Mouse (Mus musculus) limb, embryonic 11.5 days (tissue): ENCODE data around the gene 4931406C07Rik. TPM values are rescaled to one million over a fixed set of nuclear protein-coding genes. Genes with fewer than 3 reads are reported as not detected.

Experiments used
- ATAC-seq: fragments of 200-750 bp; cut with Nextera tagmentation; 2 replicates; pipeline ENCODE4 v1.8.0; 2017; ENCODE audit warnings: low read depth; ENCODE audit not compliant: insufficient number of reproducible peaks, low FRiP score, low TSS enrichment
- DNase-seq: peaks from one replicate; pipeline ENCODE4 v3.0.0-alpha.2; 2015; ENCODE audit warnings: low spot score
- H3K27ac ChIP-seq: fragments of 300-500 bp; sonication (generic); replicated peaks from 2 replicates; pipeline ENCODE4 v1.5.1; 2014; ENCODE audit warnings: low read depth, mild to moderate bottlenecking, low read length
- H3K27me3 ChIP-seq: fragments of 300-500 bp; sonication (generic); 2 replicates; pipeline ENCODE4 v1.6.1; 2014; ENCODE audit warnings: mild to moderate bottlenecking, low read length, mixed read lengths; ENCODE audit not compliant: control insufficient read depth, insufficient read depth
- H3K36me3 ChIP-seq: fragments of 300-500 bp; sonication (generic); 2 replicates; pipeline ENCODE4 v1.6.1; 2014; ENCODE audit warnings: mild to moderate bottlenecking, low read length, moderate library complexity, mixed read lengths; ENCODE audit not compliant: control insufficient read depth, insufficient read depth
- H3K4me1 ChIP-seq: fragments of 300-500 bp; sonication (generic); 2 replicates; pipeline ENCODE4 v1.6.1; 2014; ENCODE audit warnings: low read length, mixed read lengths; ENCODE audit not compliant: control insufficient read depth, insufficient read depth
- H3K4me2 ChIP-seq: fragments of 300-500 bp; sonication (generic); 2 replicates; pipeline ENCODE4 v1.6.1; 2014; ENCODE audit warnings: low read depth, mild to moderate bottlenecking, moderate library complexity; ENCODE audit not compliant: severe bottlenecking
- H3K4me3 ChIP-seq: fragments of 300-500 bp; sonication (generic); 2 replicates; pipeline ENCODE4 v1.5.1; 2014; ENCODE audit warnings: low read depth, low read length
- H3K9ac ChIP-seq: fragments of 300-500 bp; sonication (generic); 2 replicates; pipeline ENCODE4 v1.6.1; 2014; ENCODE audit warnings: mild to moderate bottlenecking, low read length
- H3K9me3 ChIP-seq: fragments of 300-500 bp; sonication (generic); 2 replicates; pipeline ENCODE4 v1.6.1; 2016; ENCODE audit warnings: low read length; ENCODE audit not compliant: control insufficient read depth
- WGBS: fragments of 180-500 bp; shearing (Covaris S2); extraction: QIAGEN DNeasy Blood & Tissue Kit; methylation state at CpG from one replicate; pipeline ENCODE4 v1.1.7; 2014; 5-methylcytosine and 5-hydroxymethylcytosine counted together
- polyA plus RNA-seq: library from polyadenylated mRNA; unstranded; fragments of >200 nt; fragmentation: Nextera tagmentation; extraction: Ambion mirVana; gene quantifications from 2 replicates; pipeline ENCODE4 v1.2.1, GENCODE M21; 2014

Gene 4931406C07Rik
- polyA plus RNA-seq, 1 experiment from 2014 or later: 6.6 TPM

GRCm38 (mm10) chr9:15279649-15280490 is 26.4 kb downstream of the 4931406C07Rik start, which contains the start of gene Med17:
Gene Med17, minus strand, starts transcription at chr9:15279931.
- DNase-seq (peak; percentile 96), ATAC-seq (peak; percentile 95)
- Histone ChIP-seq H3K9ac (peak within 1 kb of the TSS; percentile 91), H3K27ac (peak within 1 kb of the TSS; percentile 73), H3K4me1 (peaks cover 5% of the 10 kb centered on the region; the same call in 1 of the 2 replicates), H3K4me3 (peak within 1 kb of the TSS; percentile 97), H3K4me2 (peak within 1 kb of the TSS; percentile 78), H3K27me3 (no peaks in the 10 kb centered on the region), H3K36me3 (peaks cover 6% of the 10 kb centered on the region; the same call in 1 of the 2 replicates), H3K9me3 (no peaks in the 10 kb centered on the region)
- WGBS: 1% methylated on average over 57 of the region's 57 CpGs

- WGBS: 8% methylated on average over 19 of the region's 19 CpGs
- peak overlapping the region; percentile 91 for H3K9ac ChIP-seq
- H3K27me3 ChIP-seq: no peaks in the 10 kb centered on the region
- H3K4me1 ChIP-seq: peaks cover 5% of the 10 kb centered on the region; the same call in 1 of the 2 replicates
- H3K27ac ChIP-seq: peak overlapping the region; percentile 73
- DNase-seq (no peak), ATAC-seq (no peak; the same call in 1 of the 2 replicates)
- peak overlapping the region; percentile 51 for H3K4me2 ChIP-seq
- peaks cover 6% of the 10 kb centered on the region; the same call in 1 of the 2 replicates for H3K36me3 ChIP-seq
- H3K4me3 ChIP-seq: peak overlapping the region; percentile 97
- H3K9me3 ChIP-seq: no peaks in the 10 kb centered on the region
Measured at GRCm38 (mm10) chr9:15279139-15279648, 27.1 kb downstream of the 4931406C07Rik start.

- DNase-seq (no peak), ATAC-seq (no peak)
- 92% methylated on average over 3 of the region's 3 CpGs for WGBS
- H3K36me3 ChIP-seq: peaks cover 11% of the 10 kb centered on the region; the same call in 1 of the 2 replicates
- no peak overlapping the region for H3K4me2 ChIP-seq
- H3K9me3 ChIP-seq: no peaks in the 10 kb centered on the region
- no peaks in the 10 kb centered on the region for H3K27me3 ChIP-seq
- H3K27ac ChIP-seq: no peak overlapping the region
- no peak overlapping the region for H3K9ac ChIP-seq
- H3K4me1 ChIP-seq: peaks cover 5% of the 10 kb centered on the region; the same call in 1 of the 2 replicates
- no peak overlapping the region; the same call in 1 of the 2 replicates for H3K4me3 ChIP-seq
Measured at GRCm38 (mm10) chr9:15278343-15278742, 27.9 kb downstream of the 4931406C07Rik start.

GRCm38 (mm10) chr9:15276855-15277254 is 29.4 kb downstream of the 4931406C07Rik start:
- Histone ChIP-seq H3K4me3 (no peak overlapping the region), H3K27ac (no peak overlapping the region), H3K9me3 (no peaks in the 10 kb centered on the region), H3K9ac (no peak overlapping the region), H3K4me2 (no peak overlapping the region), H3K27me3 (no peaks in the 10 kb centered on the region), H3K4me1 (peaks cover 5% of the 10 kb centered on the region; the same call in 1 of the 2 replicates), H3K36me3 (peaks cover 13% of the 10 kb centered on the region; the same call in 1 of the 2 replicates)
- no peak for DNase-seq
- ATAC-seq: no peak
- 94% methylated on average over 4 of the region's 4 CpGs for WGBS

GRCm38 (mm10) chr9:15273981-15274380 is 32.3 kb downstream of the 4931406C07Rik start:
- H3K36me3 ChIP-seq: peaks cover 19% of the 10 kb centered on the region; the same call in 1 of the 2 replicates
- ATAC-seq: no peak
- WGBS: 96% methylated on average over 2 of the region's 2 CpGs

GRCm38 (mm10) chr9:15263487-15263886 is 42.8 kb downstream of the 4931406C07Rik start:
- Histone ChIP-seq H3K27ac (no peak overlapping the region), H3K9ac (no peak overlapping the region), H3K36me3 (peaks cover 32% of the 10 kb centered on the region), H3K27me3 (no peaks in the 10 kb centered on the region), H3K4me3 (no peak overlapping the region), H3K4me2 (no peak overlapping the region), H3K9me3 (no peaks in the 10 kb centered on the region), H3K4me1 (no peaks in the 10 kb centered on the region)
- 92% methylated on average over 10 of the region's 10 CpGs for whole genome bisulfite sequencing
- no peak for DNase-seq
- ATAC-seq: no peak

More at GRCm38 (mm10) chr9:15273981-15274380, 32.3 kb downstream of the 4931406C07Rik start:
- no peak for DNase-seq
- Histone ChIP-seq H3K27ac (no peak overlapping the region), H3K4me1 (no peaks in the 10 kb centered on the region), H3K9ac (no peak overlapping the region), H3K9me3 (no peaks in the 10 kb centered on the region), H3K4me2 (no peak overlapping the region), H3K4me3 (no peak overlapping the region), H3K27me3 (no peaks in the 10 kb centered on the region)

DNA sequence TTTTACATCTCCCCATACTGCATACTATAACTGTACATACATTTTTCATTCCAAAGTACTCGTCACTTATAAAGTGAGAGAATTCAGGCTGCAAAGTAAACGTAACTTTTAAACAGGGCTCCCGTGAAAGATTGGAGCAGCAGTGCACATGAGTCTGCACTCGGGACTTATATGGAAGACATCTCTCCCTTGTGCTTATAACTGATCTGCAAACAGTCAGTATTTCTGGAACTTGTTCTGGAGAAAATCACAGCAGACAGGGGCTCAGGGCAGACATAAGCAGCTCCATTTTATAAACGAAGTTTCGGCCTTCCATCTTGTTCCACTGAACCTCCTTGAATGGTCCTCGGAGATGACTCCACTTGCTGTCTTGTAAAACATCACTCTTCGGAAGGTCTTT is 44.3 kb downstream of the 4931406C07Rik start:
- no peak for DNase-seq
- Histone ChIP-seq H3K4me2 (no peak overlapping the region), H3K9me3 (no peaks in the 10 kb centered on the region), H3K27ac (no peak overlapping the region), H3K27me3 (no peaks in the 10 kb centered on the region), H3K36me3 (peaks cover 31% of the 10 kb centered on the region), H3K4me3 (no peak overlapping the region), H3K9ac (no peak overlapping the region), H3K4me1 (no peaks in the 10 kb centered on the region)
- ATAC-seq: no peak
- 95% methylated on average over 8 of the region's 8 CpGs for WGBS

DNA sequence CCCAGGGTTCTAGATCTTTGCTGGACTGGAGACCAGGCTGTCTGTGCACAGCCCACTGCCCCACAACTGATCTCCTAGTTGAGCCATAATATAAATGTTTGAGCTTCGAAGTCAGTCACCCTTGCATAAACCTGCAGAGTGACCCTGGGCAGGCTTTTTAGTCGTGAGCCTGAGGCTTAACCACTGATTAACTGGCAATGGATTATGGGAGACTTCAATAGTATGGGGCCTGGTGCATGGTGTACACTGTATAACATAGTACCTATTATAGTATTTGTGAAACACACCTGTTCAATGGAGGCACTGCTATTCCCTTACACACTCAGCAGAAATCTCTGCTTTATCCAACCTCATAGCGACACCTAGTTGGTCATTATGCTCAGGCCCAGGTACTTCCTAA is 50.0 kb downstream of the 4931406C07Rik start:
- ATAC-seq: no peak
- 88% methylated on average over 3 of the region's 3 CpGs for WGBS

More for the DNA sequence above, 50.0 kb downstream of the 4931406C07Rik start:
- DNase-seq: no peak
- no peak overlapping the region for H3K27ac ChIP-seq
- no peak overlapping the region for H3K4me2 ChIP-seq
- no peak overlapping the region for H3K4me3 ChIP-seq
- H3K36me3 ChIP-seq: 0 out of 2 replicates have a peak, but pooled peaks cover 6% of the 10 kb centered on the region
- H3K9me3 ChIP-seq: no peaks in the 10 kb centered on the region
- H3K9ac ChIP-seq: no peak overlapping the region
- no peaks in the 10 kb centered on the region for H3K4me1 ChIP-seq
- no peaks in the 10 kb centered on the region for H3K27me3 ChIP-seq
